Mouse (Mus musculus) heart, postnatal 0 days (tissue): ENCODE measurements at regions not wholly inside any gene's neighbourhood (a gene's known extent, or its start where the extent isn't known, plus 50 kb on each side); places are given as distances from the start of the nearest gene placed in this dataset.
A peak's percentile ranks its signal among the peaks of the same experiment; 100 is the strongest.

Experiments used
- ATAC-seq: fragments of 200-750 bp; cut with Nextera tagmentation; 2 replicates; pipeline ENCODE4 v1.8.0; 2017; ENCODE audit warnings: low read depth, moderate number of reproducible peaks, moderate library complexity; ENCODE audit not compliant: insufficient read depth
- DNase-seq: peaks from one replicate; pipeline ENCODE4 v3.0.0-alpha.2; 2016; ENCODE audit warnings: low spot score
- H3K27ac ChIP-seq: fragments of 300-500 bp; sonication (generic); 2 replicates; pipeline ENCODE4 v1.5.1; 2014; ENCODE audit warnings: low read depth, mild to moderate bottlenecking
- H3K27me3 ChIP-seq: fragments of 300-500 bp; sonication (generic); 2 replicates; pipeline ENCODE4 v1.6.1; 2014; ENCODE audit warnings: low read length, mixed read lengths; ENCODE audit not compliant: control insufficient read depth, insufficient read depth
- H3K36me3 ChIP-seq: fragments of 300-500 bp; sonication (generic); replicated peaks from 2 replicates; pipeline ENCODE4 v1.6.1; 2014; ENCODE audit warnings: low read length, mixed read lengths; ENCODE audit not compliant: control insufficient read depth, insufficient read depth
- H3K4me1 ChIP-seq: fragments of 300-500 bp; sonication (generic); 2 replicates; pipeline ENCODE4 v1.6.1; 2014; ENCODE audit warnings: antibody characterized with exemption; ENCODE audit not compliant: control insufficient read depth, insufficient read depth
- H3K4me2 ChIP-seq: fragments of 300-500 bp; sonication (generic); 2 replicates; pipeline ENCODE4 v1.6.1; 2014; ENCODE audit warnings: low read depth, mild to moderate bottlenecking, low read length, moderate library complexity
- H3K4me3 ChIP-seq: fragments of 300-500 bp; sonication (generic); 2 replicates; pipeline ENCODE4 v1.5.1; 2014; ENCODE audit warnings: low read depth, low read length
- H3K9ac ChIP-seq: fragments of 300-500 bp; sonication (generic); replicated peaks from 2 replicates; pipeline ENCODE4 v1.6.1; 2014; ENCODE audit warnings: low read depth, low read length, mixed read lengths
- H3K9me3 ChIP-seq: fragments of 300-500 bp; sonication (generic); replicated peaks from 2 replicates; pipeline ENCODE4 v1.6.1; 2016; ENCODE audit warnings: low read length; ENCODE audit not compliant: control insufficient read depth
- CTCF ChIP-seq: IDR thresholded peaks from 2 replicates; pipeline ENCODE4 v1.5.1; 2016; ENCODE audit warnings: antibody characterized with exemption, control low read depth, low read depth
- EP300 ChIP-seq: IDR thresholded peaks from 2 replicates; pipeline ENCODE4 v1.6.1; 2016; ENCODE audit warnings: antibody characterized with exemption, low read depth
- WGBS: fragments of 180-500 bp; shearing (Covaris S2); extraction: QIAGEN DNeasy Blood & Tissue Kit; methylation state at CpG from one replicate; pipeline ENCODE4 v1.1.7; 2014; 5-methylcytosine and 5-hydroxymethylcytosine counted together

- H3K4me1 ChIP-seq, result no peaks in the 10 kb centered on the region
- no peaks in the 10 kb centered on the region for H3K27me3 ChIP-seq
- no peak overlapping the region for H3K4me2 ChIP-seq
- 46% methylated on average over 3 of the region's 3 CpGs for WGBS
- H3K36me3 ChIP-seq, result no peaks in the 10 kb centered on the region
- H3K27ac ChIP-seq, result no peak overlapping the region
- ATAC-seq, result no peak
- DNase-seq, result no peak
- H3K9me3 ChIP-seq, result no peaks in the 10 kb centered on the region
- H3K9ac ChIP-seq, result no peak overlapping the region
- no peak overlapping the region for H3K4me3 ChIP-seq
- TF ChIP-seq EP300 (no peak), CTCF (no peak)
Measured at GRCm38 (mm10) chr12:98337644-98338043, 69.2 kb downstream of the Gpr65 start.

GRCm38 (mm10) chr12:98339536-98339935, 71.1 kb downstream of the Gpr65 start:
- 62% methylated on average over 9 of the region's 9 CpGs for WGBS
- H3K4me3 ChIP-seq, result no peak overlapping the region
- H3K9me3 ChIP-seq, result no peaks in the 10 kb centered on the region
- H3K27ac ChIP-seq, result no peak overlapping the region
- H3K9ac ChIP-seq, result no peak overlapping the region
- no peak for ATAC-seq
- H3K27me3 ChIP-seq, result no peaks in the 10 kb centered on the region
- DNase-seq, result no peak
- H3K4me1 ChIP-seq, result no peaks in the 10 kb centered on the region
- no peaks in the 10 kb centered on the region for H3K36me3 ChIP-seq
- no peak for TF ChIP-seq EP300
- TF ChIP-seq CTCF, result no peak
- H3K4me2 ChIP-seq, result no peak overlapping the region

GRCm38 (mm10) chr12:98342158-98342557, 73.7 kb downstream of the Gpr65 start:
- no peak for DNase-seq

GRCm38 (mm10) chr12:98343653-98344052, 75.2 kb downstream of the Gpr65 start:
- no peak overlapping the region for H3K4me2 ChIP-seq
- no peaks in the 10 kb centered on the region for H3K4me1 ChIP-seq
- TF ChIP-seq CTCF (no peak), EP300 (no peak)
- ATAC-seq (no peak), DNase-seq (no peak)
- whole genome bisulfite sequencing, result 76% methylated on average over 7 of the region's 7 CpGs
- H3K4me3 ChIP-seq, result no peak overlapping the region
- H3K9ac ChIP-seq, result no peak overlapping the region
- H3K27me3 ChIP-seq, result no peaks in the 10 kb centered on the region
- no peak overlapping the region for H3K27ac ChIP-seq
- H3K36me3 ChIP-seq, result no peaks in the 10 kb centered on the region
- H3K9me3 ChIP-seq, result no peaks in the 10 kb centered on the region

More at GRCm38 (mm10) chr12:98342158-98342557, 73.7 kb downstream of the Gpr65 start:
- H3K4me3 ChIP-seq, result no peak overlapping the region
- no peak overlapping the region for H3K9ac ChIP-seq
- H3K36me3 ChIP-seq, result no peaks in the 10 kb centered on the region
- no peak overlapping the region for H3K27ac ChIP-seq
- H3K4me1 ChIP-seq, result no peaks in the 10 kb centered on the region
- 92% methylated on average over 2 of the region's 2 CpGs for WGBS
- ATAC-seq, result no peak
- no peaks in the 10 kb centered on the region for H3K9me3 ChIP-seq
- H3K27me3 ChIP-seq, result no peaks in the 10 kb centered on the region
- TF ChIP-seq CTCF, result peak; percentile 45
- TF ChIP-seq EP300, result no peak
- no peak overlapping the region for H3K4me2 ChIP-seq

- H3K4me1 ChIP-seq, result no peaks in the 10 kb centered on the region
- no peaks in the 10 kb centered on the region for H3K36me3 ChIP-seq
- ATAC-seq, result no peak
- H3K9me3 ChIP-seq, result no peaks in the 10 kb centered on the region
- no peak overlapping the region for H3K4me2 ChIP-seq
- H3K4me3 ChIP-seq, result no peak overlapping the region
- H3K27ac ChIP-seq, result no peak overlapping the region
- DNase-seq, result no peak
- no peak overlapping the region for H3K9ac ChIP-seq
- no peak for TF ChIP-seq EP300
- TF ChIP-seq CTCF, result no peak
- no peaks in the 10 kb centered on the region for H3K27me3 ChIP-seq
- 80% methylated on average over 6 of the region's 6 CpGs for WGBS
Measured at GRCm38 (mm10) chr12:98347056-98347455, 78.6 kb downstream of the Gpr65 start.

GRCm38 (mm10) chr12:98347550-98348318, 79.3 kb downstream of the Gpr65 start:
- no peak overlapping the region for H3K4me3 ChIP-seq
- WGBS, result 63% methylated on average over 13 of the region's 13 CpGs
- ATAC-seq (no peak), DNase-seq (peak; percentile 11)
- H3K4me2 ChIP-seq, result no peak overlapping the region
- H3K4me1 ChIP-seq, result no peaks in the 10 kb centered on the region
- no peak overlapping the region for H3K27ac ChIP-seq
- H3K9me3 ChIP-seq, result no peaks in the 10 kb centered on the region
- no peaks in the 10 kb centered on the region for H3K27me3 ChIP-seq
- no peak overlapping the region for H3K9ac ChIP-seq
- no peaks in the 10 kb centered on the region for H3K36me3 ChIP-seq
- TF ChIP-seq EP300 (no peak), CTCF (peak; percentile 56)
